Mouse (Mus musculus) lung, adult 18-20 months (tissue): ENCODE measurements around the gene Frmd4b.

ENCODE experiments used
- DNase-seq, 2 experiments: peaks; one replicate each; pipeline ENCODE4 v3.0.0; 2022; ENCODE audit warnings: mixed read lengths in 2 of 2

The Frmd4b gene

DNA sequence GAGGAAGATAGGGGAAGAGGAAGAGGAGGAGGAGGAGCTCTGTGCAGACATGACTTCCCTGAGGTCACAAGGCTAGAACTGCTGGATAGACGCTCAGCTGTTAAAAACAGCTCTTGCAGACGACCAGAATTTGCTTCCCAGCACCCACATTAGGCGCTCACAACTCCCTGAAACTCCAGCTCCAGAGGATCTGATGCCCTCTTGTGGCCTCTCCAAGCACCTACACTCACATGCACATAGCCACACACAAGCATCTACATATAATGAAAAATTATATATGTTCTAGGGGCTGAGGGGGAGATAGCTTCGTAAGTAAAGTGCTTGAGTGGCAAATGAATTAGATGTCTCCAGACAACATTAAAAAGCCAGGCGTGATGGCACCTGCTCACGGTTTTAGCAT, 378.0 kb downstream of the Frmd4b start:
- no peak for DNase-seq
